Mouse (Mus musculus) embryo, embryonic 10.5 days (tissue): ENCODE measurements around the gene Slc41a1.

Experiments
- DNase-seq: peaks from one replicate; pipeline ENCODE4 v3.0.0-alpha.2; 2015; ENCODE audit warnings: low spot score

Slc41a1 gene

DNA sequence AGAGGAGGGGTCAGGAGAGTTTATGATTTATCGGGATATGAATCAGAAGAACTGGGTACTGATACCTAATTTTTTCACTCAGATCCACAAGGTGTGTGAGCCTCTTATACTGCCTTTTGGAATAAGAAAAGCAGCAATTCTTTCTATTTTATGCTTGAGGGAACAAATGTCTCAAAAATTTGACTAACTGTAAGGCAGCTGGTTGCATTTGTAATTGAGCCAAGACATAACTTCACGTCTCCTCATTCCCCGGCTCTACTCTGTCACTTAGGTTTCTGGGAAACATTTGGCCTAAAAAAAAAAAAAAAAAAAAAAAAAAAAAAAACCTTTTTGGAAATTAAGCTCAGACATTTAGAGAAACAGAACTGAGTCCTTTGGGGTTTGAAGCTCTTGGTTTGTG, 59.3 kb downstream of the Slc41a1 start:
- DNase-seq, result no peak

DNA sequence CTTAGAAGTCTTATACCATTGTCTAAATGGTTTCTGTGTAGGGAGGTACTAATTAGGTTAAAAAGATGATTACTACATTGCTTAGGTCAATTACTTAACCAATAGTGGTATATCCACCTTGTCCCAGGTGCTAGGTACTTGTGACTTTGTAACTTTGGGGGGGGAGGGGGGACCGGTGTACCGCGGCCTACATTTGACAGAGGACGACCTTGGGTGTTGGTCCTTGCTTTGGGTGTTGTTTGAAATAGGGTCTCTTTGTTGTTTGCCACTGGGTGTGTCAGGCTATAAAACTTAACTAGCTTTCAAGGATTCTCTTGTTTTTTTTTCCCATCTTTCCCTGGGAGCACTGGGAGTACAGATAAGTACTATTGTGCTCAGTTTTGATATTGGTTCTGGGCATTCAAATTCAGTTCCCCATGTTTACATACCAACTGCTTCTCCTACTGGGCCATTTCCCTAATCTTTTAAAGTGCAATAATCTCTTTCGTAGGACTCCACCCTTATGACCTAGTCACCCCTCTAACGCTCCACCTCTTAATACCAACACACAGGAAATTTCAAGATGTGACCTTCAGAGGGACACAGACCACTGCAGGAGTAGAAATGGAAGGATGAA, 62.9 kb downstream of the Slc41a1 start:
- DNase-seq, result no peak

DNA sequence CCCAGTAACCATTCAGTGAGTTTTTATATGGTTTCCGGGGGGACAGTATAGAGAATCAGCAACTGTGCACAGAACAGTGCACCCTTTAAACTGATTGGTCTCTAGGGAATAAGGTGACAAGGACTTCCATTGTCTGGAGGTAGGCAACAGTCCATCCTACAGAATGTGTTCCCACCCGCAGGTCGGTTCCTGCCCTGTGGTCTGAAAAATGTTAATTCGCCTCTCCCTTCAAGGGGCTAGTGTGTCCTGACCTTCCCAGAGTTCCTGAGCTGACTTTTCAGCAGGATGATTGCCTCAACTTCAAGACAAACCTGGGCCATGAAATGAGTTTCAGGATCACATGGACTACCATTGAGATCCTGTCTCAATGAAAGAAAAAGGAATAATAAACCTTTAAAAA, 64.1 kb downstream of the Slc41a1 start:
- no peak for DNase-seq
